Mouse (Mus musculus) testis, adult 2 months (tissue): ENCODE results near the gene Tmem9.

Source experiments
- CTCF ChIP-seq: fragments of 200-500 bp; IDR thresholded peaks from 2 replicates; pipeline ENCODE4 v1.5.1; 2012; ENCODE audit warnings: low read depth, mild to moderate bottlenecking, inconsistent platforms, low read length, moderate library complexity; ENCODE audit not compliant: control insufficient read depth, insufficient read depth, insufficient replicate concordance
- POLR2A ChIP-seq: fragments of 200-500 bp; IDR thresholded peaks from 2 replicates; pipeline ENCODE4 v1.6.1; 2012; ENCODE audit warnings: low read depth, mild to moderate bottlenecking, inconsistent platforms, low read length, moderate library complexity; ENCODE audit not compliant: control insufficient read depth

DNA sequence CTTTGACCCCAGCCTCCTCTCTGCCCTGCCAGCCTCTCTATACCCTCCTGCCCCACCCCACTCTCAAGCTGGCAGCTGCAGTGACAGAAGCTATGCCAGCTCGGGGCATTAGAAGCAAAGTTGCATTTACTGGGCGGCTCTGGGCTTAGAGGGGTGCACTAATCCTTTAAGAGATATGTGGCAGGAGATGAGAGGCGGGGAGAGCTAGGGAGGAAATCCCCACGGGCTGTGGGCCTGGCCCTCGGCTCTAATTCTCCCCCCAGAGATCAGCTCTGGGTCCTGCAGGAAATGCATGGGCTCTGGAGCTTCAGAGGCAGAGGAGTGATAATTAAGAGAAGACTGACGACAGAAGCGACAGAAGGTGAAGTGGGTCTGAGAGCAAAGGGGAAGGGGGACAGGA is 25.0 kb downstream of the Tmem9 start:
- TF ChIP-seq CTCF = no peak
- no peak for TF ChIP-seq POLR2A
